Mouse (Mus musculus) olfactory bulb, adult 2 months (tissue): ENCODE measurements around the gene Xkr7.

ENCODE experiments used
- CTCF ChIP-seq: fragments of 200-500 bp; IDR thresholded peaks from 2 replicates; pipeline ENCODE4 v1.5.1; 2012; ENCODE audit warnings: low read depth, mild to moderate bottlenecking, low read length, moderate library complexity; ENCODE audit not compliant: insufficient read depth
- POLR2A ChIP-seq: fragments of 200-500 bp; IDR thresholded peaks from 2 replicates; pipeline ENCODE4 v1.6.1; 2012; ENCODE audit warnings: mild to moderate bottlenecking, low read depth, low read length, moderate library complexity; ENCODE audit not compliant: insufficient read depth

DNA sequence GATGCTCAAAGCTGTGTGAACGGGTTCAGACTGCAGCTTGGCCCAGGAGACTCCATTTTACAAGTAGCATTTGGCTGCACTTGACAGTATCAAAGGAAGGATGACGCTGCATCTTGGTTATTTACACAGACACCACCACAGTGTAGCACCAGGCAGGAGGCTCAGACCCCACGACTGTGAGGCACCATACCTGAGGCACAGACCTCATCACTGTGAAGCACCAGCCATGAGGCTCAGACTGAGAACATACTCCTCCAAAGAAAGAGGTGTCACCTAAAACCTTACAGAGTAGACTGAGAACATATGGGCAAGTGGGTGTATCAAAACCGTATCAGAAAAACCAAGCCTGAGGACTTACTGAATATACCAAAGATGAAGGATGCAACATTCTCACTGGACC is 8.8 kb upstream of the Xkr7 start:
- TF ChIP-seq CTCF: no peak
- no peak for TF ChIP-seq POLR2A
